Mouse (Mus musculus) hindbrain, postnatal 0 days (tissue): ENCODE results near the gene Gpr34. TPM values are rescaled to one million over a fixed set of nuclear protein-coding genes. Genes with fewer than 3 reads are reported as not detected.

Experiments used
- ATAC-seq: fragments of 200-750 bp; cut with Nextera tagmentation; 2 replicates; pipeline ENCODE4 v1.8.0; 2017; ENCODE audit warnings: mild to moderate bottlenecking, moderate TSS enrichment, moderate library complexity
- DNase-seq: peaks from one replicate; pipeline ENCODE4 v3.0.0-alpha.2; 2015; ENCODE audit warnings: low spot score
- H3K27ac ChIP-seq: fragments of 300-500 bp; sonication (generic); 2 replicates; pipeline ENCODE4 v1.5.1; 2014; ENCODE audit warnings: mild to moderate bottlenecking
- H3K27me3 ChIP-seq: fragments of 300-500 bp; sonication (generic); 2 replicates; pipeline ENCODE4 v1.6.1; 2014; ENCODE audit warnings: low read length, mixed read lengths; ENCODE audit not compliant: insufficient read depth
- H3K36me3 ChIP-seq: fragments of 300-500 bp; sonication (generic); 2 replicates; pipeline ENCODE4 v1.6.1; 2014; ENCODE audit warnings: low read length, mixed read lengths; ENCODE audit not compliant: insufficient read depth
- H3K4me1 ChIP-seq: fragments of 300-500 bp; sonication (generic); 2 replicates; pipeline ENCODE4 v1.6.1; 2014; ENCODE audit warnings: antibody characterized with exemption, low read length, mixed read lengths; ENCODE audit not compliant: insufficient read depth
- H3K4me2 ChIP-seq: fragments of 300-500 bp; sonication (generic); 2 replicates; pipeline ENCODE4 v1.6.1; 2014; ENCODE audit warnings: low read depth, mild to moderate bottlenecking, low read length, moderate library complexity, mixed read lengths
- H3K4me3 ChIP-seq: fragments of 300-500 bp; sonication (generic); 2 replicates; pipeline ENCODE4 v1.5.1; 2014; ENCODE audit warnings: low read length
- H3K9ac ChIP-seq: fragments of 300-500 bp; sonication (generic); replicated peaks from 2 replicates; pipeline ENCODE4 v1.6.1; 2014; ENCODE audit warnings: mild to moderate bottlenecking, low read length, moderate library complexity, mixed read lengths
- H3K9me3 ChIP-seq: fragments of 300-500 bp; sonication (generic); 2 replicates; pipeline ENCODE4 v1.6.1; 2016; ENCODE audit warnings: low read length, mixed read lengths
- CTCF ChIP-seq: IDR thresholded peaks from 2 replicates; pipeline ENCODE4 v1.5.1; 2016; ENCODE audit warnings: antibody characterized with exemption, control low read depth, low read depth
- WGBS: fragments of 180-500 bp; shearing (Covaris S2); extraction: QIAGEN DNeasy Blood & Tissue Kit; methylation state at CpG from one replicate; pipeline ENCODE4 v1.1.7; 2014; 5-methylcytosine and 5-hydroxymethylcytosine counted together
- microRNA-seq, 2 experiments: library from miRNA; unstranded; fragments of <30 nt; microRNA quantifications; one replicate each; pipeline ENCODE4; 2016
- polyA plus RNA-seq: library from polyadenylated mRNA; unstranded; fragments of >200 nt; fragmentation: Nextera tagmentation; extraction: Ambion mirVana; gene quantifications from 2 replicates; pipeline ENCODE4 v1.2.1, GENCODE M21; 2015
- total RNA-seq: library from RNA; depleted of rRNA; stranded (reverse); fragments of >200 nt; gene quantifications from 2 replicates; pipeline ENCODE4 v1.2.3, GENCODE M21; 2014; rRNA removed

The Gpr34 gene
- total and polyA plus RNA-seq, 2 experiments from 2014 or later, result 4.2 to 5.4 TPM

- H3K27ac ChIP-seq, result no peak within 1 kb of the TSS
- no peaks in the 10 kb centered on the region for H3K4me1 ChIP-seq
- no peaks in the 10 kb centered on the region for H3K36me3 ChIP-seq
- no peaks in the 10 kb centered on the region for H3K9me3 ChIP-seq
- no peak within 1 kb of the TSS for H3K4me2 ChIP-seq
- DNase-seq (no peak), ATAC-seq (no peak)
- H3K9ac ChIP-seq, result no peak within 1 kb of the TSS
- TF ChIP-seq CTCF, result no peak
- H3K4me3 ChIP-seq, result no peak within 1 kb of the TSS
- 92% methylated on average over 5 of the region's 5 CpGs for WGBS
- H3K27me3 ChIP-seq, result no peaks in the 10 kb centered on the region
Observed at GRCm38 (mm10) chrX:13661063-13661462, 29.2 kb downstream of the Gpr34 start, which contains the start of gene Gpr82. Gene Gpr82, plus strand, starts transcription at chrX:13661363.

GRCm38 (mm10) chrX:13668867-13669266, 37.0 kb downstream of the Gpr34 start:
- Histone ChIP-seq H3K9me3 (no peaks in the 10 kb centered on the region), H3K27me3 (no peaks in the 10 kb centered on the region), H3K27ac (no peak overlapping the region), H3K4me3 (no peak overlapping the region), H3K4me1 (no peaks in the 10 kb centered on the region), H3K36me3 (no peaks in the 10 kb centered on the region), H3K9ac (no peak overlapping the region), H3K4me2 (no peak overlapping the region)
- no peak for ATAC-seq
- DNase-seq, result no peak
- 77% methylated on average over 5 of the region's 5 CpGs for WGBS
- TF ChIP-seq CTCF, result no peak

- H3K27me3 ChIP-seq, result no peaks in the 10 kb centered on the region
- no peak overlapping the region for H3K9ac ChIP-seq
- no peaks in the 10 kb centered on the region for H3K9me3 ChIP-seq
- no peak for ATAC-seq
- no peaks in the 10 kb centered on the region for H3K4me1 ChIP-seq
- no peak overlapping the region for H3K27ac ChIP-seq
- H3K4me3 ChIP-seq, result no peak overlapping the region
- TF ChIP-seq CTCF, result no peak
- H3K36me3 ChIP-seq, result no peaks in the 10 kb centered on the region
- 62% methylated on average over 3 of the region's 3 CpGs for WGBS
- DNase-seq, result no peak
- H3K4me2 ChIP-seq, result no peak overlapping the region
Observed at GRCm38 (mm10) chrX:13670342-13670741, 38.5 kb downstream of the Gpr34 start.

GRCm38 (mm10) chrX:13673001-13673400, 41.1 kb downstream of the Gpr34 start:
- no peaks in the 10 kb centered on the region for H3K27me3 ChIP-seq
- TF ChIP-seq CTCF, result no peak
- 81% methylated on average over 3 of the region's 3 CpGs for WGBS

GRCm38 (mm10) chrX:13681748-13682147, 49.9 kb downstream of the Gpr34 start:
- DNase-seq (no peak), ATAC-seq (no peak)
- no peaks in the 10 kb centered on the region for H3K4me1 ChIP-seq
- H3K27me3 ChIP-seq, result no peaks in the 10 kb centered on the region
- no peaks in the 10 kb centered on the region for H3K36me3 ChIP-seq
- H3K9me3 ChIP-seq, result no peaks in the 10 kb centered on the region
- 83% methylated on average over 3 of the region's 3 CpGs for WGBS
- H3K4me2 ChIP-seq, result no peak overlapping the region
- no peak overlapping the region for H3K4me3 ChIP-seq
- no peak overlapping the region for H3K27ac ChIP-seq
- no peak overlapping the region for H3K9ac ChIP-seq
- TF ChIP-seq CTCF, result no peak

More at GRCm38 (mm10) chrX:13673001-13673400, 41.1 kb downstream of the Gpr34 start:
- no peaks in the 10 kb centered on the region for H3K4me1 ChIP-seq
- no peak overlapping the region for H3K9ac ChIP-seq
- H3K9me3 ChIP-seq, result no peaks in the 10 kb centered on the region
- H3K4me3 ChIP-seq, result no peak overlapping the region
- DNase-seq (no peak), ATAC-seq (no peak)
- H3K27ac ChIP-seq, result no peak overlapping the region
- H3K4me2 ChIP-seq, result no peak overlapping the region
- no peaks in the 10 kb centered on the region for H3K36me3 ChIP-seq

- H3K4me2 ChIP-seq, result no peak overlapping the region
- WGBS, result 96% methylated on average over 1 of the region's 1 CpGs
- no peak overlapping the region for H3K27ac ChIP-seq
- H3K9me3 ChIP-seq, result no peaks in the 10 kb centered on the region
- TF ChIP-seq CTCF, result no peak
- H3K4me1 ChIP-seq, result no peaks in the 10 kb centered on the region
- no peak for DNase-seq
- no peak overlapping the region for H3K4me3 ChIP-seq
- no peak overlapping the region for H3K9ac ChIP-seq
- ATAC-seq, result no peak
- no peaks in the 10 kb centered on the region for H3K27me3 ChIP-seq
- H3K36me3 ChIP-seq, result no peaks in the 10 kb centered on the region
Observed at GRCm38 (mm10) chrX:13686589-13686988, 54.7 kb downstream of the Gpr34 start.

GRCm38 (mm10) chrX:13688356-13688755, 56.5 kb downstream of the Gpr34 start:
- no peaks in the 10 kb centered on the region for H3K4me1 ChIP-seq
- no peak for ATAC-seq
- no peak for TF ChIP-seq CTCF
- H3K27me3 ChIP-seq, result no peaks in the 10 kb centered on the region
- H3K4me2 ChIP-seq, result no peak overlapping the region
- H3K27ac ChIP-seq, result no peak overlapping the region
- no peak overlapping the region for H3K4me3 ChIP-seq
- no peaks in the 10 kb centered on the region for H3K9me3 ChIP-seq
- no peak for DNase-seq
- no peaks in the 10 kb centered on the region for H3K36me3 ChIP-seq
- WGBS, result 49% methylated on average over 2 of the region's 2 CpGs
- no peak overlapping the region for H3K9ac ChIP-seq

Small RNAs within 50 kb of the gene (microRNA-seq; reads per million reads assigned to microRNA genes)
- gene Gm25246, result 0 reads per million in 2 experiments

Other genes starting within 250 kb of the Gpr34 start
- 0.37 and 0.43 TPM in 2 replicates for gene Nyx, start 166.0 kb upstream of the Gpr34 start, total RNA-seq
- 0.15 and 0.25 TPM in 2 replicates for gene Nyx, start 166.0 kb upstream of the Gpr34 start, polyA plus RNA-seq
- gene Gpr82, start 29.3 kb downstream of the Gpr34 start, total RNA-seq, result not detected in 2 replicates
- gene Gpr82, start 29.3 kb downstream of the Gpr34 start, polyA plus RNA-seq, result 0.36 and 0.40 TPM in 2 replicates
- gene Cask, start 219.3 kb downstream of the Gpr34 start, total RNA-seq, result 97.0 and 176 TPM in 2 replicates
- gene Cask, start 219.3 kb downstream of the Gpr34 start, polyA plus RNA-seq, result 66.7 and 70.8 TPM in 2 replicates